Mouse (Mus musculus): ENCODE measurements around the gene Evl. TPM values are rescaled to one million over a fixed set of nuclear protein-coding genes. Genes with fewer than 3 reads are reported as not detected.

Evl gene
- total and polyA plus RNA-seq, 2 experiments from 2014 or later = 178 to 231 TPM

DNA sequence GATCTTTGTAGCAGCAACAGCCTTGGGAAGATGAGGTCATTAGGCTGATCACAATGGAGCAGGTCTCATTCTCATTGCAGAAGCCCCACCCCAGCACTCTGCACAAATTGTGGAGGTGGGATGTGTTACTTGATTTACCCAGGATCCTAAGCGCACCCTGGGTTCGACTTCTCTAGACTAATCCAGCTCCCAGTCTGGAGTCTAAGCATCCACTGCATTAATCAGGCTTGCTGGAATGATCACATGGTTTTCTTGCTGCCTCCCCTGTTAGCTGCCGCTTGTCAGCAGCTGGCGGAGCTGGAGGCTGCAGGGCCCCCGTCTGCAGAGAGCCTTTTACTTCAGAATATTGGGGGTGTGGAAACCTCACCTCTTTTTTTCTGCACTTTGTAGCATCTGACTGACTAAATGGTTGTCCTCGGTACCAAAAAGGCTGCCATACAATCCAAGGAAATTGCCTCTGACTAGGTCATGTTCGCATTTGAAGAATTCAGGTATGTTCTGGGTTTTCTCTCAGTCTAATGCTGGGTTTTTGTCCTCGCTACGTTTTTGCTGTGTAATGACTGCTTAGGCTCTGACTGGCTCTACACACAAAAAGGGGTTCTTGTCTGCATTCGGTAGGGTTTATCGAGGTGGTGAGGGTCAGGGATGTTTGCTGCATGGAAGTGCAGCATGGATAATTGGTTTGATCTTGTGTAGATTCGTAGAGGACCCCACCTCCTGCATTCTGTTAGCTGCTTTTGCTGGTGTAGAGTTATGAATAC lies 51.2 kb downstream of the Evl start:
- Histone ChIP-seq H3K4me2 (ENCODE audit: low read depth, low read length) (peak overlapping the region; percentile 54), H3K9ac (replicated peaks; ENCODE audit: low read length) (peak overlapping the region; percentile 49), H3K27me3 (ENCODE audit: insufficient read depth, low read length) (no peaks in the 10 kb centered on the region), H3K4me1 (ENCODE audit: insufficient read depth, low read length) (peaks cover 21% of the 10 kb centered on the region), H3K9me3 (ENCODE audit: low read length) (no peaks in the 10 kb centered on the region), H3K36me3 (ENCODE audit: insufficient read depth, low read length) (no peaks in the 10 kb centered on the region), H3K4me3 (ENCODE audit: low read length) (peak overlapping the region; percentile 41), H3K27ac (peak overlapping the region; percentile 76)
- DNase-seq (ENCODE audit: low spot score) = peak; percentile 81
- WGBS = 17% methylated on average over 12 of the region's 12 CpGs
- no peak for TF ChIP-seq CTCF (IDR thresholded peaks at IDR 0.05; ENCODE audit: low read depth)
- peak; percentile 91 for ATAC-seq

GRCm38 (mm10) chr12:108606321-108606720 lies 51.8 kb downstream of the Evl start:
- no peaks in the 10 kb centered on the region for H3K36me3 ChIP-seq (ENCODE audit: insufficient read depth, low read length)
- H3K4me1 ChIP-seq (ENCODE audit: insufficient read depth, low read length) = peaks cover 21% of the 10 kb centered on the region
- H3K27ac ChIP-seq = peak overlapping the region; percentile 76
- no peaks in the 10 kb centered on the region for H3K9me3 ChIP-seq (ENCODE audit: low read length)
- peak overlapping the region; percentile 41 for H3K4me3 ChIP-seq (ENCODE audit: low read length)
- DNase-seq (ENCODE audit: low spot score) = peak; percentile 28
- WGBS = 17% methylated on average over 7 of the region's 7 CpGs
- no peak; the same call in 1 of the 2 replicates for ATAC-seq
- peak overlapping the region; percentile 49 for H3K9ac ChIP-seq (replicated peaks; ENCODE audit: low read length)
- peak overlapping the region; percentile 54 for H3K4me2 ChIP-seq (ENCODE audit: low read depth, low read length)
- no peaks in the 10 kb centered on the region for H3K27me3 ChIP-seq (ENCODE audit: insufficient read depth, low read length)
- TF ChIP-seq CTCF (IDR thresholded peaks at IDR 0.05; ENCODE audit: low read depth) = no peak

- Histone ChIP-seq H3K36me3 (ENCODE audit: insufficient read depth, low read length) (no peaks in the 10 kb centered on the region), H3K4me2 (ENCODE audit: low read depth, low read length) (no peak overlapping the region), H3K27me3 (ENCODE audit: insufficient read depth, low read length) (no peaks in the 10 kb centered on the region), H3K4me1 (ENCODE audit: insufficient read depth, low read length) (peaks cover 21% of the 10 kb centered on the region), H3K9ac (replicated peaks; ENCODE audit: low read length) (no peak overlapping the region), H3K4me3 (ENCODE audit: low read length) (no peak overlapping the region), H3K9me3 (ENCODE audit: low read length) (no peaks in the 10 kb centered on the region), H3K27ac (no peak overlapping the region)
- no peak for ATAC-seq
- no peak for TF ChIP-seq CTCF (IDR thresholded peaks at IDR 0.05; ENCODE audit: low read depth)
- WGBS = 80% methylated on average over 3 of the region's 3 CpGs
- DNase-seq (ENCODE audit: low spot score) = no peak
These were observed 54.9 kb downstream of the Evl start for GRCm38 (mm10) chr12:108609446-108609845.

DNA sequence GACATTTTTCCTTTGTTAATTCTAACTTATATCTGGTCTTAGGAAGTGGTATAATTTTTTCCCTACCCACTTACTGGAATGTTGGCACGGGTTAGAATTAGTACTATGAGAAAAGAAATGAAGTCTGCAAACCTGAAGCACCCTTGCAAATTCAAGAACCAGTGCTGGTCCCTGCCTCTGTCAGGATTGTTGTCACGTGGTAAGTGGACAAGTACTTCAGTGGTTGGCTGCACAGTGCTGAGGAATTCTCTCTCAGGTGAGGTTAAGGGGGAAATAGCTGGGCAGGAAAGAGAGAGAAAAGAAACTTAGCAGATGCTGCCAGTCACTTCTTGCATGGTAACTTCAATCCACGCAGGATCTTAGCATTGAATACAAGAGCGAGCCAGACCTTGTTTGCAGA lies 55.7 kb downstream of the Evl start:
- Histone ChIP-seq H3K27ac (no peak overlapping the region), H3K9ac (replicated peaks; ENCODE audit: low read length) (no peak overlapping the region), H3K4me1 (ENCODE audit: insufficient read depth, low read length) (peaks cover 15% of the 10 kb centered on the region; the same call in 1 of the 2 replicates), H3K4me2 (ENCODE audit: low read depth, low read length) (no peak overlapping the region), H3K4me3 (ENCODE audit: low read length) (no peak overlapping the region), H3K36me3 (ENCODE audit: insufficient read depth, low read length) (no peaks in the 10 kb centered on the region), H3K27me3 (ENCODE audit: insufficient read depth, low read length) (no peaks in the 10 kb centered on the region), H3K9me3 (ENCODE audit: low read length) (no peaks in the 10 kb centered on the region)
- DNase-seq (ENCODE audit: low spot score) (no peak), ATAC-seq (no peak)
- 85% methylated on average over 4 of the region's 4 CpGs for WGBS
- TF ChIP-seq CTCF (IDR thresholded peaks at IDR 0.05; ENCODE audit: low read depth) = no peak

DNA sequence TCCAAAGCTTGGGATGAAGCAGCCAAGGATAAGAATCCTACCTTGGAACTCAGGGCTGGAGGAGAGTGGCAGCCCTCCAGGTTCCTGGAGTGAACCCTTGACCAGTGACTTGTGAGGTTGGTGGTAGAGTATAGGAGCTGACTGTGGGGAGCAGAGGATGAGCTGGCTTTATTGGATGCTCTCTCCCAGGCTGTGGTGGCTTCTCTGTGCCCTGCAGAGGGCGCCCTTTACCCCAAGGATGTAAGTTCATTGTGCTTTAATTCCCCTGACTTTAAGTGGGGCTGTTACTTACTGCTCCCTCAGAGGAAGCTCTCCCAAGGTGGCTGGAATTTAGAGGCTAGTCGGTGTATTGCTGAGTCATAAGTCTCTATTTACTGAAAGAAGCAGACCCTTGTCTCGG lies 58.6 kb downstream of the Evl start:
- no peaks in the 10 kb centered on the region for H3K4me1 ChIP-seq (ENCODE audit: insufficient read depth, low read length)
- no peaks in the 10 kb centered on the region for H3K36me3 ChIP-seq (ENCODE audit: insufficient read depth, low read length)
- H3K4me3 ChIP-seq (ENCODE audit: low read length) = no peak overlapping the region
- no peaks in the 10 kb centered on the region for H3K9me3 ChIP-seq (ENCODE audit: low read length)
- no peaks in the 10 kb centered on the region for H3K27me3 ChIP-seq (ENCODE audit: insufficient read depth, low read length)
- WGBS = 47% methylated on average over 3 of the region's 3 CpGs
- H3K4me2 ChIP-seq (ENCODE audit: low read depth, low read length) = no peak overlapping the region
- no peak overlapping the region for H3K9ac ChIP-seq (replicated peaks; ENCODE audit: low read length)
- TF ChIP-seq CTCF (IDR thresholded peaks at IDR 0.05; ENCODE audit: low read depth) = peak; percentile 64
- peak; percentile 58 for DNase-seq (ENCODE audit: low spot score)
- no peak for ATAC-seq
- H3K27ac ChIP-seq = no peak overlapping the region

DNA sequence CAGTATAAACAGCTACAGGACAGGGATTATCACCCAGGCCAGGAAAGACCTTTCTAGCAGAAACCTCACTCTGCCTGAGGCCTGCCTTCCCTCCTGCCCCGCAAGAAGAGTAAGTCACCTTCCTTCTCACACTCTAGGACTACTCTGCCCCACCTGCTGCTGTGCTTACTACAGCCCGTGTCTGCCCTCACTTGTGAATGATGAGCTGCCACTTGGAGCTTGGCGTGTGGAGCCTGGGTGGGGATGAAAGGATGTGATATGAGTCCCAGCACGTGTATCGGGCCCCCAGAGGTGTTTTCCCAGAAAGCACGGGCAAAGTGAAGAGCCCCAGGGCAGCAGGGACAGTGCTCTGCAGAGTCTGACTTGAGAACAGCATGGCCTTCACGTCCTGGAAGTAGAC lies 63.0 kb downstream of the Evl start:
- Histone ChIP-seq H3K27me3 (ENCODE audit: insufficient read depth, low read length) (no peaks in the 10 kb centered on the region), H3K4me3 (ENCODE audit: low read length) (no peak overlapping the region), H3K9ac (replicated peaks; ENCODE audit: low read length) (no peak overlapping the region), H3K36me3 (ENCODE audit: insufficient read depth, low read length) (0 out of 2 replicates have a peak, but pooled peaks cover 4% of the 10 kb centered on the region), H3K4me1 (ENCODE audit: insufficient read depth, low read length) (no peaks in the 10 kb centered on the region; the same call in 1 of the 2 replicates), H3K9me3 (ENCODE audit: low read length) (no peaks in the 10 kb centered on the region), H3K27ac (no peak overlapping the region), H3K4me2 (ENCODE audit: low read depth, low read length) (no peak overlapping the region)
- TF ChIP-seq CTCF (IDR thresholded peaks at IDR 0.05; ENCODE audit: low read depth) = no peak
- 67% methylated on average over 7 of the region's 7 CpGs for WGBS
- DNase-seq (ENCODE audit: low spot score) (no peak), ATAC-seq (no peak)

DNA sequence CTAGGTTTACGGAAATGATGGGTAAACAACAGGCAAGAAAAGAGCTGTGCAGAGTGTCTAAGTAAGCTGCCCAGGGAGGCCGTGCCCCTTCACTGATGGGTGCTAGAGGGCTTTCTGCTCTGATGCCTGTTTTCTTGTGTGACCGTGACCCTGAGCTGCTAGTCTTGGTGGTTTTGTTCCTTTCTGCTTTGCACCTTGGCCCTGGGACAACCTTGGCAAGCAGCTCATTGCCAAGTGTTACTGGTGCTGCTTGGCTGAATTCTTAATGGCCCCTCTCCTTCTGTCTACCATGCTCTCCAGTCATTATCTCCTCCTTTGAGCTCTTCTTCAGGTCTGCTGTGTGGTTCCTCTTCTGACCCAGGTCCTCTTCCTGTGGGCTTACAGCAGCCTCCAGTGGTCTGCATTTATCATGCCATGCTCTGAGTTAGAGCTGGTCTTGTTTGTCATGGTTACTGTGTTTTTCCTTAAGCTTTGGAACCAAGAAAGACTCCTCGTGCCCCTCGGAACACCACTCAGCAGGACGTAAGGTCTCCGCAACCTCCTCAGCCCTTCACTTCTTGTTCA lies 65.4 kb downstream of the Evl start:
- no peaks in the 10 kb centered on the region for H3K27me3 ChIP-seq (ENCODE audit: insufficient read depth, low read length)
- H3K27ac ChIP-seq = peak overlapping the region; percentile 26; the same call in 1 of the 2 replicates
- no peak overlapping the region for H3K4me3 ChIP-seq (ENCODE audit: low read length)
- no peak overlapping the region for H3K4me2 ChIP-seq (ENCODE audit: low read depth, low read length)
- H3K9me3 ChIP-seq (ENCODE audit: low read length) = no peaks in the 10 kb centered on the region
- peak; percentile 18 for TF ChIP-seq CTCF (IDR thresholded peaks at IDR 0.05; ENCODE audit: low read depth)
- WGBS = 85% methylated on average over 7 of the region's 7 CpGs
- 0 out of 2 replicates have a peak, but pooled peaks cover 4% of the 10 kb centered on the region for H3K36me3 ChIP-seq (ENCODE audit: insufficient read depth, low read length)
- DNase-seq (ENCODE audit: low spot score) = peak; percentile 15
- ATAC-seq = no peak
- no peaks in the 10 kb centered on the region; the same call in 1 of the 2 replicates for H3K4me1 ChIP-seq (ENCODE audit: insufficient read depth, low read length)
- H3K9ac ChIP-seq (replicated peaks; ENCODE audit: low read length) = no peak overlapping the region

Data from hindbrain, postnatal 0 days (tissue).